Mouse (Mus musculus): ENCODE data around the gene Sst.

Gene Sst

GRCm38 (mm10) chr16:23885098-23885497, 5.7 kb downstream of the Sst start:
- no peak for DNase-seq

GRCm38 (mm10) chr16:23855242-23855641, 35.5 kb downstream of the Sst start:
- no peak for DNase-seq

- no peak for DNase-seq
Observed at GRCm38 (mm10) chr16:23849720-23850119, 41.0 kb downstream of the Sst start.

- DNase-seq: no peak
Observed at GRCm38 (mm10) chr16:23849176-23849575, 41.6 kb downstream of the Sst start.

GRCm38 (mm10) chr16:23844622-23845021, 46.1 kb downstream of the Sst start:
- no peak for DNase-seq

- no peak for DNase-seq
Observed at GRCm38 (mm10) chr16:23842609-23843008, 48.1 kb downstream of the Sst start.

Data from kidney, postnatal 14 days (tissue).